Mouse (Mus musculus): ENCODE measurements around the gene Cyp39a1. TPM values are rescaled to one million over a fixed set of nuclear protein-coding genes. Genes with fewer than 3 reads are reported as not detected.

Cyp39a1 gene
- 20.6 and 23.3 TPM in 2 replicates for polyA plus RNA-seq (2016; fragmentation: Nextera tagmentation; extraction: Ambion mirVana)

DNA sequence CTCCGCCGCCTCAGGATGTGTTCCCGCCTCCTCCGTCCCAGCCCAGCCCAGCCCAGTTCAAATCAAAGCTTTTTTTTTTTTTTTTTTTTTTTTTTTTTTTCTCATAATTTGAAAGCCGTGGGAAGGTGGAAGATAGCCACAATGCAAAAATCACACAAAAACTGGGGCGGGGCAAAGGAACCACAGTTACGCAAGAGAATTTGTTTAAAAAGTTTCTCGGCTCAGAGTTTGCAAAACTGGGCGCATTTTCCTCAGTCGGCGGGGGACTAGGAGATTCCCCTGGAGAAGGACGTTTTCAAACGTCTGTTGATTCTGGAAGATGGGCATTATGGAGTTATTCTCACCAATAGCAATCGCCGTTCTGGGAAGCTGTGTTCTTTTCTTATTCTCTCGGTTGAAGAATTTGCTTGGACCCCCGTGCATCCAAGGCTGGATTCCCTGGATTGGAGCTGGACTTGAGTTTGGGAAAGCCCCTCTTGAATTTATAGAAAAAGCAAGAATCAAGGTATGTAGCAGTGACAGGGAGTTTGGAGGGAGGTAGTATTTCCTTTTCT is at the start of gene Cyp39a1:
Cyp39a1 (plus strand) TSS at position 136 of the 554 bp plus-strand sequence.
- Histone ChIP-seq H3K27ac (no peak within 1 kb of the TSS), H3K9ac (peak within 1 kb of the TSS; percentile 85), H3K4me1 (peaks cover 16% of the 10 kb centered on the region), H3K27me3 (replicated peaks) (no peaks in the 10 kb centered on the region), H3K4me3 (peak within 1 kb of the TSS; percentile 86), H3K36me3 (peaks cover 10% of the 10 kb centered on the region; the same call in 1 of the 2 replicates), H3K4me2 (replicated peaks) (peak within 1 kb of the TSS; percentile 82), H3K9me3 (no peaks in the 10 kb centered on the region)
- no peak for ATAC-seq (ENCODE audit: low FRiP score, low read depth)
- WGBS = under 1% methylated on average over 17 of the region's 17 CpGs

DNA sequence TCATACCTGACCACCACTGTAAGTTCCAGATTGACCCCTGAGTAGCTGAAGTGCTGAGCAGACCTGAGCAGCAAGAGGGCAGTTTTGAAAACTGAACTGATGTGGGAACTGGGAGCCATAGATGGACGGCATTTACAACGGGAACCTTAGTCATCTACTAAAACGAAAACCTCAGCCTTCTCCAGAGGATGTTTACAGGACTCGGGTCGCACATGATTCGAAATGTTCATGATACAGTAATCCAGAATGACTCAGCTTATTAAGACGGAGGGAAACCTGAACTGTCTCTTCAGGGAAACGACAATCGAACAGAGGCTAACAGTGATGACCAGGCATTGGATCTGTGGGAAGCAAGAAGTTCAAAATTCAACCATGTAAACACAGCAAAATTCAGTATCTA is 48.1 kb upstream of the Cyp39a1 start:
- H3K27ac ChIP-seq = no peak overlapping the region
- H3K9ac ChIP-seq = no peak overlapping the region
- no peak overlapping the region for H3K4me2 ChIP-seq (replicated peaks)
- WGBS = 91% methylated on average over 9 of the region's 9 CpGs
- H3K4me3 ChIP-seq = no peak overlapping the region
- no peaks in the 10 kb centered on the region for H3K27me3 ChIP-seq (replicated peaks)
- ATAC-seq (ENCODE audit: low FRiP score, low read depth) = no peak
- H3K9me3 ChIP-seq = no peaks in the 10 kb centered on the region
- H3K4me1 ChIP-seq = no peaks in the 10 kb centered on the region
- no peaks in the 10 kb centered on the region for H3K36me3 ChIP-seq

DNA sequence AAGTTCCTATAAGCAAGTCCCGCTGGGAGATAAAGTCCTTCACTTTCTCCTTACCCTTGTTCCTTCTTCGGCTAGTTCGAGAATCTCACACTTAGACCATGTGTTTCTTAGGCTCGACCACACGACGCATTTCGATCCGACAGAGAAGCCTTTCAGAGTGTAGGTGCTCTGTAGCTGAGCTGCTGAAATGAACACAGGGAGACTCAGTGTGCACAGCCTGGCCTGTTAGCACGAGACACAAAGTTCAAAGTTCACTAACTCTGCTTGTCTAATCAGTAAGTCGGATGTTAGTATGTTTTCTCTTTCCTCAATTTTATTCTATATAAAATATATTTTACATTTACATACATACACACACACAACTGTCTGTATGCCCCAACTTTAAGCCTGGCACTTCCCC is 45.1 kb upstream of the Cyp39a1 start:
- Histone ChIP-seq H3K27ac (no peak overlapping the region), H3K4me3 (no peak overlapping the region), H3K9me3 (0 out of 2 replicates have a peak, but pooled peaks cover 1% of the 10 kb centered on the region), H3K36me3 (no peaks in the 10 kb centered on the region), H3K9ac (no peak overlapping the region), H3K4me1 (no peaks in the 10 kb centered on the region), H3K4me2 (replicated peaks) (no peak overlapping the region), H3K27me3 (replicated peaks) (no peaks in the 10 kb centered on the region)
- WGBS = 91% methylated on average over 10 of the region's 10 CpGs
- ATAC-seq (ENCODE audit: low FRiP score, low read depth) = no peak

DNA sequence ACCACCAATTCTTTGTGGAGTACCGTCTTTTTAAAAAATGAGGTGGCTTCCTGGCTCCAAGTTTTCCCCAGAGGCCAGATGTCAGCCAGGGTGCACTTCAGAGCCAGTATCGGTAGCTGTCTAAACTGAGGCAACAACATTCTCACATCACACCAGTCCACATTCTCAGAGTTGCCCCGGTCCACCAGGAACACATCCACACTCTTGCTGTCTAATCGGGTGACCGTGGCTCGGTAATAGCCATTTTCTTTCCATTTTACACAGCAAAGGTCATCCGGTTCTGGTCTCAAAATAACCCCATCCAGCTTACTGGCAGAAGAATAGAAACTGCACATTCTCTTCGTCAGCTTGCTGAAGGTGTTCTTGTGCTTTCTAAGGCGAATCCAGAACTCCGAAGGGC is 39.0 kb upstream of the Cyp39a1 start:
- H3K9me3 ChIP-seq = 0 out of 2 replicates have a peak, but pooled peaks cover 9% of the 10 kb centered on the region
- H3K9ac ChIP-seq = no peak overlapping the region
- no peaks in the 10 kb centered on the region for H3K36me3 ChIP-seq
- H3K27me3 ChIP-seq (replicated peaks) = peaks cover 35% of the 10 kb centered on the region
- H3K4me1 ChIP-seq = peaks cover 14% of the 10 kb centered on the region
- H3K27ac ChIP-seq = no peak overlapping the region
- H3K4me3 ChIP-seq = no peak overlapping the region
- ATAC-seq (ENCODE audit: low FRiP score, low read depth) = no peak
- 89% methylated on average over 10 of the region's 10 CpGs for WGBS
- no peak overlapping the region for H3K4me2 ChIP-seq (replicated peaks)

DNA sequence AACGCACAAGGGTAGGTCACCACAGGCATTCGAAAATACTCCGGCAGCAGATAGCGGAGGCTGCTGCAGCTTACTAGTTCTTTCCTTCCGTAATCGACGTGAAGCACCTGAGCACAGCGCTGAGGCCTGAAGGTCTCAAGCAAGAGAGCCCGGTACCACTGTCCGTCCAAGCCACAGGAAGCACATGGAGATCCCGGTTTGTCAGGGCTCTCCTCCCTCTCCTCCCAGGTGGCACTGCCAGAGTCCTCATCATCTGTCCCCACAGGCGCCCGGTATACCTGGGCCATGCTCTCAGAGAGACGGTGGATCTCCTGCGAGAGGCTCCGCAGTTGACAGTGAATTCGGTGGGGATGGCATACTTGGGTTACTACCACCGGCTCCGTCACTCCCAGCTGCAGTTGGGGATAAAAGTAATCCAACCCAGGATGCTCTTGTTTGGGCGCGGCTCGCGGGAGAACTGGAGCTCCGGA is 38.2 kb upstream of the Cyp39a1 start:
- 0 out of 2 replicates have a peak, but pooled peaks cover 9% of the 10 kb centered on the region for H3K9me3 ChIP-seq
- peaks cover 35% of the 10 kb centered on the region for H3K27me3 ChIP-seq (replicated peaks)
- peak overlapping the region; percentile 39 for H3K4me3 ChIP-seq
- H3K4me1 ChIP-seq = peaks cover 14% of the 10 kb centered on the region
- no peak overlapping the region for H3K27ac ChIP-seq
- no peak overlapping the region for H3K9ac ChIP-seq
- no peak for ATAC-seq (ENCODE audit: low FRiP score, low read depth)
- peak overlapping the region; percentile 85 for H3K4me2 ChIP-seq (replicated peaks)
- 21% methylated on average over 24 of the region's 24 CpGs for WGBS
- no peaks in the 10 kb centered on the region for H3K36me3 ChIP-seq

DNA sequence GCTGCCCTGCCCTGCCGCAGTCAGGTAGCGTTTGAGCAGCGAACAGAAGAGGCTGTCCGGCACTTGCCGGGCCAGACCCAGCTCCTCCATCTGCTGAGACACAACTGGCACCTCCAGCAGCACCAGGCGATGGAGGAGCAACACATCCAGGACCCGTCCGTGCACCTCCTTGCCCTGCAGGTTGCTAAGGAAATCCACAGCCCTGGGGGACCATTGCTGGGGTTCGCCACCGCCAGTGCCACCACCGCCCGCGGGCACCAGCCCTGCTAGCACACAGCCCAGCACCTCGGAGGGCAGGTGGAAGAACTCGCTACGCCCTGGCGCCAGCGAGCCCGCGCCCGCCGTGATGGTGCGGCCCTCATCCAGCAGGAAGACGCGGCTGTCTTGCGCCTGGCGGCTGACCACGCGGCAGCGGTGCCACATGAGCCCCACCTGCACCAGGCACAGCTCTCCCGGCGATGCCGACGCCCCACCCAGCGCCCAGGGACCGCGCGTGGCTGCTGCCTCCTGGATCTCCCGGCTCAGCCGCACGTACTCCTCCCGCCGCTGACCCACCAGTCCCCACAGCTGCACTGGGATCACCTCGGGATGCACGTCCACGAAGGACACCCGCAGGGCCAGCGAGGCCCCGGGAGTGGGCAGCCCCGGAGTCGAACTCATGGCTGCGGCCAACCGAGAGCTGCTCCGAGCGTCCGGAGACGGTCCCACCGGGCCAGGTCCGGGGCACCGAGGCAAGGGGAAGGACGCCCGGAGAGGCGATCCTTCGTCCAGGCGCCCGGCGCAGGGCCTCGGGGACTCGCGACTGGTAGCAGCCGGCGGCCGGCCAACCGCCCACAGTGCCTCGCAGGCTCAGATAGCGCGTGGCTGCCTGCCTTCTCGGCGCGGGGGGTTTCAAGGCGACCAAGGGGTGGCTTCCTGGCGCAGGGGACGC is 37.5 kb upstream of the Cyp39a1 start, which contains the start of gene Tdrd6:
Tdrd6 (minus strand) TSS at position 804 of the 931 bp plus-strand sequence.
- peak within 1 kb of the TSS; percentile 85 for H3K4me2 ChIP-seq (replicated peaks)
- 2% methylated on average over 83 of the region's 83 CpGs for WGBS
- H3K9ac ChIP-seq = peak within 1 kb of the TSS; percentile 48; the same call in 1 of the 2 replicates
- peak; percentile 73 for ATAC-seq (ENCODE audit: low FRiP score, low read depth)
- H3K4me3 ChIP-seq = peak within 1 kb of the TSS; percentile 39
- no peaks in the 10 kb centered on the region for H3K36me3 ChIP-seq
- peaks cover 35% of the 10 kb centered on the region for H3K27me3 ChIP-seq (replicated peaks)
- no peak within 1 kb of the TSS for H3K27ac ChIP-seq
- H3K9me3 ChIP-seq = 0 out of 2 replicates have a peak, but pooled peaks cover 9% of the 10 kb centered on the region
- H3K4me1 ChIP-seq = peaks cover 14% of the 10 kb centered on the region

DNA sequence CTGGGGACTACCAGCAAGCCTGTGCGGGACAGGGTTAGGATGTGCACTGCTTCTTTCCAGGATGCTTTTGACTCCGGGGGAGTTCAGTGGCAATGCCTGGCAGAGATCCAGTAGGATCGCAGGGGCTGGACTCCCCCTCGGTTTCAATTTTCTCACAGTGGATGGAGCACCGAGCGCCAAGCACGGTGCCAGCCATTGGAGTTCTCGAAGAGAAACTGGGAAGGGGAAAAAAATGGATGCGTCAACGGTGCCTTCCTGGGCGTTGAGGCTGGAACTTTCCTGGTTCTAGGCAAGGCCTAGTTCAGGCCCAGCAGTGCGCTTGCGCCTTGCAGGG is 36.8 kb upstream of the Cyp39a1 start:
- Histone ChIP-seq H3K4me2 (replicated peaks) (peak overlapping the region; percentile 85), H3K4me1 (peaks cover 14% of the 10 kb centered on the region), H3K9me3 (0 out of 2 replicates have a peak, but pooled peaks cover 9% of the 10 kb centered on the region), H3K27ac (no peak overlapping the region), H3K9ac (no peak overlapping the region), H3K36me3 (no peaks in the 10 kb centered on the region), H3K4me3 (peak overlapping the region; percentile 39), H3K27me3 (replicated peaks) (peaks cover 35% of the 10 kb centered on the region)
- 43% methylated on average over 13 of the region's 13 CpGs for WGBS
- ATAC-seq (ENCODE audit: low FRiP score, low read depth) = no peak; the same call in 1 of the 2 replicates

DNA sequence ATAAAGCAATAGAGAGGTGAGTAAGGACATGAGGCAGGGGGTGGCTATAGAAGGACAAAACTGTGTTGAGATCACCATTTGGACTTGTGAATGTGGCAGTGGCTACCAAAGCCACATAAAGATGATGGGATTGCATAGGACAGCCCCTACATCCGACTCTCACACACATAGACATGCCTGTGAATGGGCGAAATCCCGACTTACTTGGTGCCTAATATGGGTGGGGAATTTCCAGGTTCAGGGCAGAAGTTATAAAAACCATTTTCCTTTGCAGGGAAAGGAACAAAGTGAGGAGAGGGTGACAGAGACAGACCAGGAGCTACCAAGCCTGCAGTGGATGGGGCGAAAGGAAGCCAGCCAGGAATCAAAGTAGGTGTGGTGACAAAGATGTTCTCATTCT is 30.1 kb upstream of the Cyp39a1 start:
- no peak overlapping the region for H3K9ac ChIP-seq
- H3K9me3 ChIP-seq = 0 out of 2 replicates have a peak, but pooled peaks cover 4% of the 10 kb centered on the region
- H3K27ac ChIP-seq = no peak overlapping the region
- H3K4me2 ChIP-seq (replicated peaks) = no peak overlapping the region
- H3K4me3 ChIP-seq = no peak overlapping the region
- no peak for ATAC-seq (ENCODE audit: low FRiP score, low read depth)
- H3K27me3 ChIP-seq (replicated peaks) = no peaks in the 10 kb centered on the region
- H3K4me1 ChIP-seq = no peaks in the 10 kb centered on the region
- 95% methylated on average over 4 of the region's 4 CpGs for WGBS
- H3K36me3 ChIP-seq = peaks cover 5% of the 10 kb centered on the region; the same call in 1 of the 2 replicates

DNA sequence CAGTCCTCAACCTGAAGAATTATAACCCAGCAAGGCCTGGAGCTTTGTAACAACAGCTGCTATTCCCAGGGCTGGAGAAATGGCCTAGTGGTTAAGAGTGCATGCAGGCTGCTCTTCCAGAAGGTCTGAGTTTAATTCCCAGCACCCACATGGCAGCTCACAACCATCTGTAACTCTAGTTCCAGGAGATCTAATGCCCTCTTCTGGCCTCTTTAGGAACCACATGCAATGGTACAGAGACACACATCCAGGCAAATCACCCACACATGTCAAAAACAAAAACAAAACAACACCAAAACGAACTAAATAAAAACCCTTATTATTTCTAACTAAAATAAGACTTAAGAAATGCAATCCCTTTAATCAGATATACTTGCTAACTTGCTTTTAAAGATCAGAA is 26.4 kb upstream of the Cyp39a1 start:
- H3K27me3 ChIP-seq (replicated peaks) = no peaks in the 10 kb centered on the region
- no peak overlapping the region for H3K27ac ChIP-seq
- peaks cover 37% of the 10 kb centered on the region for H3K36me3 ChIP-seq
- no peak for ATAC-seq (ENCODE audit: low FRiP score, low read depth)
- WGBS = 86% methylated on average over 1 of the region's 1 CpGs
- H3K9me3 ChIP-seq = 0 out of 2 replicates have a peak, but pooled peaks cover 4% of the 10 kb centered on the region
- H3K4me3 ChIP-seq = no peak overlapping the region
- no peak overlapping the region for H3K4me2 ChIP-seq (replicated peaks)
- no peaks in the 10 kb centered on the region for H3K4me1 ChIP-seq
- no peak overlapping the region for H3K9ac ChIP-seq

DNA sequence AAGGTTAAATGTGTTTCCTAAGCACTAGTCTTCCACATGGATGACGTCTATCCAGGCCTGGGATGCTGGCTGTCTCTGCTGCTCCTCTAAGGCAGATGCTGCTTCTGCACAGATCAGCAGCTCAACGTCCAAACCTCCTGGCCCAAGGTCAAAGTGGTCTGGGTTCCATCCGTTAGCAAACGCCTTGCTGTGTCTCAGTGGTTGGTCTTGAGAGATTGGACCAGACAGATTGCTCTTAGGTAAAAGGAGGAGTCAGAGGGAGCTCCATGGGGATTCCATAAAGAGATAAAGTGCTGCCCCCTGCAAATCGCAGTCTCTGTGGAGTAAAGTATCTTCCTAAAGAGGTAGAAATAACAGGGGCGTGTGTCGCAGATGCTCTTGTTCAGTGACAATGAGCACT is 24.0 kb upstream of the Cyp39a1 start:
- Histone ChIP-seq H3K36me3 (peaks cover 42% of the 10 kb centered on the region), H3K4me1 (no peaks in the 10 kb centered on the region), H3K27ac (no peak overlapping the region), H3K4me3 (no peak overlapping the region), H3K9me3 (no peaks in the 10 kb centered on the region), H3K9ac (no peak overlapping the region), H3K4me2 (replicated peaks) (no peak overlapping the region), H3K27me3 (replicated peaks) (no peaks in the 10 kb centered on the region)
- ATAC-seq (ENCODE audit: low FRiP score, low read depth) = no peak
- 75% methylated on average over 7 of the region's 7 CpGs for WGBS

DNA sequence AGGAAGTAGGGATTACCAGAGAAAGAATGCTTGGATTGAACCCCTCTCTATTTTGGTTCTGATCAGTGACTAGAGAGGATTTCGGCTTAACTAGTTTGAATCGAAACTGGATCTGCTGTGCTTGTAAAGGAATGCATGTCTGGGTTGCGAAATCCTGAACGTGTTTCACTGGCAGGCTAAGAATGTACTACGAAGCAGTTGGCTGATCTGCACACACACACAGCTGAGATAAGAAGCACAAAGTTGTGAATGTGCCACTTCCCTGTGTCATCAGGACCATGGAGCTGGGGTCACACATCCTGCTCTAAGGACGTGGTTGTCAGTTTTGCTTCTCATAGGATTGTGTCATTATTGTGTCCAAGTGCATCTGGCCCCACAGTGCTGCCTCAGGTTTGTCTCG is 22.9 kb upstream of the Cyp39a1 start:
- Histone ChIP-seq H3K27me3 (replicated peaks) (no peaks in the 10 kb centered on the region), H3K4me2 (replicated peaks) (no peak overlapping the region), H3K9me3 (no peaks in the 10 kb centered on the region), H3K27ac (no peak overlapping the region), H3K4me1 (no peaks in the 10 kb centered on the region), H3K36me3 (peaks cover 42% of the 10 kb centered on the region), H3K4me3 (no peak overlapping the region), H3K9ac (no peak overlapping the region)
- 89% methylated on average over 7 of the region's 7 CpGs for WGBS
- no peak for ATAC-seq (ENCODE audit: low FRiP score, low read depth)

DNA sequence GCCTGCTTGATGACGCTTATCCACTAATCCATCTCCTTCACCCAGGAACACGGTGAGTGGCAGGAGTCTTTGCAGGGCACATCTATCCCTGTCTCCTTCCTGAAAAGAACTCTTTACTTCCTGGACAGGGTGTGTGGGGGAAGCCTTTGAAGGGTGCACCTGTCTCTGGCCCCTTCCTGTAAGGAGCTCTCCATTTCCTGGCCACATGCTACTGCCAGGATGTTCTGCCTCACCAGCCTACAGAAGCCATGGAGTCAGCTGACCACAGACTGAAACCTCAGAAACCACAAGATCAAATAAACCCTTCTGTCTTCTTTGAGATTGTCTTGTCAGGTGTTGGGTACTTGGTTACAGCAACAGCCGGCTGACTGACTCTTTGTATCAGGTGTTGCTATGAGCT is 22.1 kb upstream of the Cyp39a1 start:
- Histone ChIP-seq H3K27me3 (replicated peaks) (no peaks in the 10 kb centered on the region), H3K9ac (no peak overlapping the region), H3K4me3 (no peak overlapping the region), H3K36me3 (peaks cover 44% of the 10 kb centered on the region), H3K27ac (no peak overlapping the region), H3K4me1 (no peaks in the 10 kb centered on the region), H3K9me3 (no peaks in the 10 kb centered on the region), H3K4me2 (replicated peaks) (no peak overlapping the region)
- no peak for ATAC-seq (ENCODE audit: low FRiP score, low read depth)
- WGBS = 93% methylated on average over 3 of the region's 3 CpGs
